Mouse (Mus musculus) C2C12 (cell line): ENCODE data around the gene Bcr. TPM values are rescaled to one million over a fixed set of nuclear protein-coding genes. Genes with fewer than 3 reads are reported as not detected.

Experiments
- H3K27me3 ChIP-seq: one replicate; pipeline ENCODE4 v1.6.1; 2011; ENCODE audit not compliant: control insufficient read depth, insufficient read depth, insufficient read length
- H3K36me3 ChIP-seq: one replicate; pipeline ENCODE4 v1.6.1; 2011; ENCODE audit not compliant: control insufficient read depth, insufficient read depth
- H3K4me3 ChIP-seq: one replicate; pipeline ENCODE4 v1.5.1; 2011; ENCODE audit warnings: mild to moderate bottlenecking, control low read depth; ENCODE audit not compliant: poor library complexity, insufficient read depth, severe bottlenecking
- H3K79me2 ChIP-seq: one replicate; pipeline ENCODE4 v1.6.1; 2011; ENCODE audit not compliant: control insufficient read depth, insufficient read depth
- H3K79me3 ChIP-seq: one replicate; pipeline ENCODE4 v1.6.1; 2011; ENCODE audit warnings: low read depth, control low read depth
- H3ac ChIP-seq: one replicate; pipeline ENCODE3; 2011; ENCODE audit warnings: low read depth; ENCODE audit not compliant: control insufficient read depth, insufficient read length
- CEBPB ChIP-seq: IDR thresholded peaks from one replicate; pipeline ENCODE4 v1.6.1; 2011; ENCODE audit warnings: low read depth, mild to moderate bottlenecking, control low read depth, moderate library complexity
- CTCF ChIP-seq: IDR thresholded peaks from one replicate; pipeline ENCODE4 v1.5.1; 2011; ENCODE audit not compliant: control insufficient read depth, insufficient read depth, insufficient read length
- FOSL1 ChIP-seq: IDR thresholded peaks from one replicate; pipeline ENCODE4 v1.8.0; 2011; ENCODE audit warnings: mild to moderate bottlenecking, low read length; ENCODE audit not compliant: poor library complexity, insufficient read depth, severe bottlenecking
- MAX ChIP-seq: IDR thresholded peaks from one replicate; pipeline ENCODE4 v1.6.1; 2011; ENCODE audit warnings: mild to moderate bottlenecking, control low read depth
- MYOD1 ChIP-seq: IDR thresholded peaks from one replicate; pipeline ENCODE4 v1.6.1; 2011; ENCODE audit warnings: low read depth; ENCODE audit not compliant: control insufficient read depth, insufficient read length
- MYOG ChIP-seq: IDR thresholded peaks from one replicate; pipeline ENCODE4 v1.6.1; 2011; ENCODE audit not compliant: control insufficient read depth, insufficient read length; ENCODE audit errors: extremely low read depth
- USF1 ChIP-seq: IDR thresholded peaks from one replicate; pipeline ENCODE4 v1.6.1; 2011; ENCODE audit warnings: low read depth, mild to moderate bottlenecking, control low read depth, moderate library complexity
- polyA plus RNA-seq: library from polyadenylated mRNA; unstranded; fragments of >200 nt; fragmentation: generic; extraction: Trizol; gene quantifications from one replicate; pipeline ENCODE4 v1.2.1, GENCODE M21; 2012; ENCODE audit warnings: missing spikeins

The Bcr gene
- polyA plus RNA-seq, 1 experiment, result 16.1 TPM

GRCm38 (mm10) chr10:75170207-75170850 lies 109.9 kb downstream of the Bcr start:
- TF ChIP-seq CEBPB (no peak), MYOG (no peak), MYOD1 (peak; percentile 27), FOSL1 (peak; percentile 35)
- Histone ChIP-seq H3K79me2 (no peaks in the 10 kb centered on the region), H3K36me3 (peaks cover 34% of the 10 kb centered on the region), H3K79me3 (no peaks in the 10 kb centered on the region), H3ac (peak overlapping the region; percentile 9), H3K27me3 (no peaks in the 10 kb centered on the region), H3K4me3 (no peak overlapping the region)

GRCm38 (mm10) chr10:75173056-75173455 lies 112.7 kb downstream of the Bcr start:
- H3K79me3 ChIP-seq, result no peaks in the 10 kb centered on the region
- TF ChIP-seq USF1, result no peak
- no peak for TF ChIP-seq MYOG
- no peak for TF ChIP-seq CEBPB
- no peak for TF ChIP-seq MAX
- TF ChIP-seq FOSL1, result no peak
- TF ChIP-seq MYOD1, result no peak
- no peak for TF ChIP-seq CTCF
- peaks cover 38% of the 10 kb centered on the region for H3K36me3 ChIP-seq
- H3K27me3 ChIP-seq, result no peaks in the 10 kb centered on the region
- H3K79me2 ChIP-seq, result no peaks in the 10 kb centered on the region
- no peak overlapping the region for H3ac ChIP-seq
- peak overlapping the region; percentile 6 for H3K4me3 ChIP-seq

- peaks cover 42% of the 10 kb centered on the region for H3K36me3 ChIP-seq
- TF ChIP-seq MYOG (no peak), MYOD1 (no peak), CTCF (no peak), FOSL1 (no peak), USF1 (no peak), CEBPB (no peak), MAX (no peak)
Measured at GRCm38 (mm10) chr10:75173712-75174111, 113.3 kb downstream of the Bcr start.

GRCm38 (mm10) chr10:75176494-75176893 lies 116.1 kb downstream of the Bcr start:
- TF ChIP-seq MYOG (no peak), USF1 (no peak), CEBPB (no peak), CTCF (no peak), FOSL1 (no peak), MAX (no peak), MYOD1 (no peak)
- Histone ChIP-seq H3K79me2 (no peaks in the 10 kb centered on the region), H3K36me3 (peaks cover 53% of the 10 kb centered on the region)

More at GRCm38 (mm10) chr10:75173712-75174111, 113.3 kb downstream of the Bcr start:
- Histone ChIP-seq H3K79me3 (no peaks in the 10 kb centered on the region), H3K79me2 (no peaks in the 10 kb centered on the region), H3K4me3 (no peak overlapping the region), H3K27me3 (no peaks in the 10 kb centered on the region), H3ac (no peak overlapping the region)

GRCm38 (mm10) chr10:75178911-75179310 lies 118.5 kb downstream of the Bcr start:
- Histone ChIP-seq H3K36me3 (peaks cover 60% of the 10 kb centered on the region), H3K27me3 (no peaks in the 10 kb centered on the region), H3K79me3 (no peaks in the 10 kb centered on the region), H3ac (no peak overlapping the region), H3K4me3 (no peak overlapping the region), H3K79me2 (no peaks in the 10 kb centered on the region)
- TF ChIP-seq MYOD1 (no peak), MYOG (no peak), USF1 (no peak), CEBPB (no peak), CTCF (no peak), MAX (no peak), FOSL1 (no peak)

More at GRCm38 (mm10) chr10:75176494-75176893, 116.1 kb downstream of the Bcr start:
- no peak overlapping the region for H3ac ChIP-seq
- no peak overlapping the region for H3K4me3 ChIP-seq
- no peaks in the 10 kb centered on the region for H3K27me3 ChIP-seq
- no peaks in the 10 kb centered on the region for H3K79me3 ChIP-seq

GRCm38 (mm10) chr10:75182151-75182774 lies 121.9 kb downstream of the Bcr start:
- no peak overlapping the region for H3ac ChIP-seq
- no peaks in the 10 kb centered on the region for H3K79me3 ChIP-seq
- TF ChIP-seq CTCF (peak; percentile 77), USF1 (no peak)
- no peaks in the 10 kb centered on the region for H3K27me3 ChIP-seq
- peaks cover 55% of the 10 kb centered on the region for H3K36me3 ChIP-seq
- H3K4me3 ChIP-seq, result no peak overlapping the region
- H3K79me2 ChIP-seq, result no peaks in the 10 kb centered on the region
